Mouse (Mus musculus) Muller cell, postnatal 12 days (primary cell): ENCODE results near the gene Tacr1.
"Not testable (repeated sequence)": the region's sequence is repeated elsewhere in the genome, so short reads cannot be mapped to it uniquely, and the experiment has no call there.

ENCODE experiments used
- DNase-seq: peaks from one replicate; pipeline ENCODE4 v3.0.0-alpha.2; 2015; ENCODE audit errors: inconsistent ontology term

Tacr1 gene

DNA sequence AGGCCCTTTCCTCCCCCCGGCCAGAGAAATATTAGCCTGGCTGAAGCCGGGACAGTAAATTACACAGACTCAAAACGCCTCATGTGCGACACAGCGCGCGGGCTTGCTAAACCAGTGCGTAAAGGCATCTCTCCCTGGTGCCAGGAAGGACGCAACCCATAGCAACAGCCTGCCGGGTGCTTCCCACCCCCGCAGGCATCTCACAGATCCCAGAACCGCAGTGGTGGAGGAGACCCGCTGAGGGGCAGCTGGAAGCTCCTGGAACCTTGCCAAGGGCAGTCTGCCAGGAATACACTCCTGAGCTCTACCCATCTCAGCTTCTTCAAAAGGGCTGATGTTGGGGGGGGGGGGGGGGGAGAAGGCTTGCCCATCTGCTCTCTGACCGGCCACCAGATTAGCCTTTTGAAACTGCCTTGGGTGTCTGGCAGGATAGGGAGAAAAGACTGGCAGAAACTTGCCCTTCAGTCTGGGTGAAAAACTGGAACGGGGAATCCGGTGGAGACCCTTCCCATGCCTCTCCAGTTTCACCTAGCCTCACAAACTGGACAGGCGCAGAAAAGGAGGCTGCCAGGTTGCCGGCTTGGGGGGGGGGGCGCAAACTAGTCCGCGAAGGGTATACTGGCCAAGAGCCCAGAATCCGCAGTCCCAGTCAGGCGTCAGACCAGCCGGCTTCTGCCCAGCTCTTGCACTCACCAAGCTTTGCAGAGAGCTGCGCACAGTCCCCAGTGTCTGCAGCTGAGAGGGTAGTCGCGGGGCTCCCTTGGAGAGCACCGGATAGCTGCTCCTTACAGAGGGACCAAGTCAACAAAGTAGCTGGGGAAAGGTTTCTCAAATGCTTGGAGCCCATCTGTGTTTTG is at the start of gene Tacr1:
Gene Tacr1, plus strand, starts transcription at position 740 of the 857 bp plus-strand sequence.
- peak; percentile 89 for DNase-seq

DNA sequence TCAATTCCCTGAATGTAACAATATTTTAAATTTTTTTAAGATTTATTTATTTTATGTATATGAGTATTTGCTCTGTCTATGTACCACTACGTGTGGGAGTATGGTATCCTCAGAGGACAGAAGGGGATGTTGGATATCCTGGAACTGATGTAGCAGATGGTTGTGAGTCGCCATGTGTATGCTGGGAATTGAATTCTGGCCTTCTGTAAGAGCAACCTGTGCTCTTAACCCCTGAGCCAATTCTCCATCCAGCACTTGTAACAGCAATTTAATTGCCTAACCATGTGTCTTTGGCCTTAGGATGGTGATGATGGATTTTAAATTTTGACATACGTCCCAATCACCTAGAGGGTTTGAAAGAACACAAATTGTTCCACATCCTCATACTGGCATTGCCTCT is 26.0 kb upstream of the Tacr1 start:
- DNase-seq, result no peak

DNA sequence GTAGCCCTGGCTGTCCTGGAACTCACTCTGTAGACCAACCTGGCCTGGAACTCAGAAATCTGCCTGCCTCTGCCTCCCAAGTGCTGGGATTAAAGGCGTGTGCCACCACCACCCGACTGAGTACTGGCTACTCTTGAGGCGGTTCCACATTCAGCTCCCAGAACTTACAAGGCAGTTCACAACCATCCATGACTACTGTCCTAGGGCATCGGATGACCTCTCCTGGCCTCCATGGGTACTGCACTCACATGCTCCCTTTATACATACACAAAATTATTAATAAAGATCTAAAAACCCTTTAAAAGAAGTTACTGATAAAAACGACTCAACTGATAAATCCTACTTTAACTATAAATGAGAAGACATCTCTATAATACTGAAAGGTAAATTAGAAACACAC is 18.6 kb upstream of the Tacr1 start:
- no peak for DNase-seq

DNA sequence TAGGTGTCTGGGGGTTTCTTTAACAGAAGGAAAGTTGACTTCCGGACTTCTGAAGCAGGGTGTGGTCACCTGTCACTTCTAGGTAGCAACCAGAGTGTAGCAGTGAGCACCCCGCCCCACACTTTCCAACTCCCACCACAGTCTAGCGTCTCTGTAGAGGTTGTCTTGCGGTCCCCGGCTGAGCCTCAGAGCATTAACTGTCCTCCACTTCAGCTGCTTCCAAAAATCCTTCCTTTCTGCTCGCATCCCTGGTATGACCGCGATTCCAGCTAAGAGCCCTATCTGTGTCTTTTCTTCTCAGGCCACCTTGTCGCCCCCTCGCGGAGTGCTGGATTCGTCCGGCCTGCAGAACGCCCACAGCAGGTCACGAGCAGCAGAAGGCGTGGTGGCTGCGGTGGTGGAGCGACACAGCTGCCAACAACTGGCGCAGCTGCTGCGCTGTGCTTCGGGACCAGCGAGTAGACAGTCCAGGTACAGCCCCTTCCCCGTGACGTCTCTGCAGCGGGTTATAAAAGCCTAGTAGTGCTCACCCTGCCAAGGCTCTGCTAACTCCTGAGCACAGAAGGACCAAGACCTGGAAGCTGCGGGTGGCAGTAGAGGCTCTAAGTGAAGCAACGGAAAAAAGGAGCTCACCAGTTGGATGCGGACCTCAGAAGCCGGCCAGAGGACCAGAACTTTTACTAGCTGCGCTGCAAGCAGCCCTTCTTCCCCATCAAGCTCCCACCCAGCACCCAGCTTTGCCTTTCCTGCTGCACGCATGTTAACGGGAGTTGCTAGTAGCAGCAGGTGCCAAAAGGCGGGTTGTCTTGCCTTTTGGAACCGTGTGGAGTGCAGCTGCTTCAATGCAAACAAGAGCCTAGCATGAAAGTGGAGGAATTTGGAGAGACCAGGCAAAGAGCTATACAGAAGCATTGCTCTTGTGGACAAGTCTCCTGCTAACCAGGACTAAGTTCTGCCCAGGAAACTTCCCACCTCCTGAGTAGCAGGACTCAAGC is 664 bp downstream of the Tacr1 start:
- DNase-seq, result peak; percentile 55

DNA sequence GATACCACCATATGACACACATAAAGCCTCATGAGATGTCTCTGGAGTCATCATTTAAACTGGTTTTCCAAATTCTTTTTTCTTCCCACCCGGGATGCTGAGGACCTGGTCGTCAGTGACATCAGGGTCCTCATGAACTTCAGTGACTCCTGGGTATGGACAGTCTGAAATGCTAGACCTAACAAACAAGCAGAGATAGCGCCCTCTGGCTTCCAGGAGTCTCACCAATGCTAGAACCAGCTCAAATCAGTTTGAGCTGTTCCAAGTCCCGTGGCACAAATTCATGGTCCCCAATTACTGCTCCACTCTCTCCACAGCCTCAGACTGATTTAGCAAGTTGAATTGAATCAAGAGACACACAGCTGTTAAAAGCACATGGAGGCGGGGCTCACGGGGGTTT is 16.2 kb downstream of the Tacr1 start:
- no peak for DNase-seq

DNA sequence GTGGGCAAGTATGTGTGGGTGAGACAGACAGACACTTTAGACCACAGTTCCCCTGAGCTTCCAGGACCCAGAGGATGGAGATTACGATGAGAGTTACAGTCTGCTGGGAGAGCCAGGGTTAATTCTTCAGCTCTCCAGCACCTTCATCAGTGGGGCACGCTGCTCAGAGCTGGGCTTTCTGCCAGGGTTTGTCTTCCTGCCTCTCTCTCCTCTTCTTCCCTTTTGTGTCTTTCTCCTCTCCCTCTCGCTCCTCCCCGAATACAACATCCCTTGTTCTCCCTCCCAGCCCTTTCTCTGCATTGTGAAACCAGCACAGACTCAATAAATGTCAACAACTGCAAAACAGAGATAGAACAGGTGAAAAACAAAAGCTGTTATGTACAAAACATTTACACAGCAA is 18.1 kb downstream of the Tacr1 start:
- DNase-seq, result peak; percentile 41

DNA sequence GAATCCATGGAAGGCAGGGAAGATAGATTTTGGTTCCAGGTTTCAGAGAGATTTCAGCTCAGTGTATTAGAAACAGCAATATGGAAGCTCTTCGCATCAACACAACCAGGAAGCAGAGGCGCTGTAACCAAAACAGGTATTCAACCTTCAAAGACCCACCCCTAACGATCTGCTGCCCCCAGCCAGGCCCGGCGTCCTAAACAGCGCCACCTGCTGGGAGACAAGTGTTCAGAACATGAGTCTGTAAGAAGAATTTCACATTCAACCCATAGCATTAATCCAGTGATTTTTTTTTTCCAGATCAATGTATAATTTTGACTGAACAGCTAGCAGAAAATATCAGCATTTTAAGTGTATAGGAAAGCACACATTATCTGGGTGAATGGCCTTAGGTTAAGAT is 26.8 kb downstream of the Tacr1 start:
- DNase-seq, result no peak

DNA sequence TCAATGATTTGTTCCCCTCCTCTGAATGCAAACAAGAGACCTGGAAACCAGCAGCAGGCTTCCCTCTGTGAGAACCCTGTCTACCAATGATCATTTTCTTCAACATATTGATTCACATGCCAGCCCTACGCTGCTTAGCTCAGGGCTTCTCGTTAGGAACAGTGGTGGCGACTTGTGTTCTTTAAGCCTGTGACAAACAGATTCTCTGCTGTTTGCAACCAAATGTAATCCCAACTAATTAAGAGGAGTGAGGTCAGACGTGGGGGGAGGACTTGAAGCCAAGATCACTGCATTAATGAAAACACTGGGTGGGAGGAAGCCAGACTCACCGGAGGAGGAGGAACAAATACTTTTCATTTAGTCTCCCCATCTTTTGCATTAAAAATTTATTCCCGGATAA is 27.6 kb downstream of the Tacr1 start:
- DNase-seq, result no peak

DNA sequence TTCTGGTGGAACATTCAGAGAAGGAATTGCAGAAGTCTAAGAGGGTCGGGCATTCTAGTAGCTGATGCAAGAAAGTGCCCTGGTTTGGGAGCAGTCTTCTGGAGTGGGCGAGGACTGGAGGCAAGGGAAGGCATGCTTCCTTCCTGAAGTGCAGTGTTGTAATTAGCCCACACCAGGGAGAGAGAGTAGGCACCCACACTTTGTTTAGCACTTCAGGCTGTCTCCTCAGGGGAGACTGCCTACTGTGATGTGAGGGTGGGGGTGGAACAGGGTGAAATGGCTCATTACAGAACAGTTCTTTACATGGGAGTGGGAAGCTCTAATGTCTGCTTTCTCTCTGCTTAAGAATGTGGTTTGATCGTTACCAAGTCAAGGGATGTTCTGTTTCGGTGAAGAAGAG is 35.0 kb downstream of the Tacr1 start:
- DNase-seq, result no peak

DNA sequence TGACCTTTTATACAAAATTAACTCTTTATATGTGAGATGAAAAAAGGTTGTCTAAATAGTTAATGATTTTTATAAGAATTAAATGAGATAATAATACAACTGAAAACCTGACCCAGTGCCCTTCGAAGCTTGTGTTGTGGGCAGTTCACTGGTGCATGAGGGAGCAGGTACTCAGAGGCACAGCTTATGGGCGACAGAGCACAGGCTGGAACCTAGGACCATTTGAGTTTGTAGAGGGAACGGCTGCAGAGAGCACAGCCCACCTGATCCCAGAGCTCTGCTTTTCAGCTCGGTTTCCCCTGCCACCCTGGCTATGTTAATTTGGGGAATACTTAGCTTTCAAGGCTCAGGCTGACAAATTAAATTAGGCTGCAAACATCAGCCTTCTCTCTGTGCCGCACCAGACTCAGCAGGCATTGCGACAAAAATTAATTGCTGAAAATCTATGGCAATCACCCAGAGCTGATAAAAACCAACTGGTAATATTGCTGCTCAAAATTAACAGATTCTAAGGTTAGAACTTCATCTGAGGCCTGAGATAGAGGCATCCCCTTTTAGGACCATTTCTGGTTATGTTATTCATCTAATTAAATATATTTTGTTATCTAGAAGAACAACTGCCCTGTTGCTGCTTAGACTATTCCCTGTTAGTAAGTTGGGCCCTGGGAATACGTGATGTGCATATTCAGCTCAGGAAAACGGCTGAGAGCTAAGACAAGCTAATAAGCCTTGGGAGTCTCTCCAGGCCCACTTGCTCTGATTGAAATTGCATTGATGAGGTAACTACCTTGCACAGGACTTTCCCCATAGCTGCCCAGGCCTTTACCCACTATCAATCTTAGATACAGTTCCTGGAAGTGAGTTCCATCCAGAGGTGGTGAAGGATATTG is 50.3 kb downstream of the Tacr1 start:
- DNase-seq, result not testable (repeated sequence)

DNA sequence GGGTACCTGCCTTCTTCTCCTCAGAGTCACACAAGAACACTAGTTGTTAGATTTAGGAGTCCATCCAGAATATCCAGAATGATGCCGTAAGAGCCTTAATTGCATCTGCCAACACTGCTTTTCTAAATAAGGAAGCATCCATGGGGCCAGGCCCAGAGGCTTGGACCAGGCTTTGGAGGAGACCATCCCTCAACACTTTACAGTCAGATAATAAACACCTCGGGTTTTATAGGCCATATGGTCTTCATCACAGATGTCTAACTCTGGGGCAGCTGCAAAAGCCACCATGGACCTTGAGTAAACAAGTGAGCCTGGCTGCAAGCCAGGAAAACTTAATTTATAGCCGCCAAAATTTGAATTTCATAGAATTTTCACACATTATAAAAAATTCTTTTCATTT is 53.1 kb downstream of the Tacr1 start:
- no peak for DNase-seq

DNA sequence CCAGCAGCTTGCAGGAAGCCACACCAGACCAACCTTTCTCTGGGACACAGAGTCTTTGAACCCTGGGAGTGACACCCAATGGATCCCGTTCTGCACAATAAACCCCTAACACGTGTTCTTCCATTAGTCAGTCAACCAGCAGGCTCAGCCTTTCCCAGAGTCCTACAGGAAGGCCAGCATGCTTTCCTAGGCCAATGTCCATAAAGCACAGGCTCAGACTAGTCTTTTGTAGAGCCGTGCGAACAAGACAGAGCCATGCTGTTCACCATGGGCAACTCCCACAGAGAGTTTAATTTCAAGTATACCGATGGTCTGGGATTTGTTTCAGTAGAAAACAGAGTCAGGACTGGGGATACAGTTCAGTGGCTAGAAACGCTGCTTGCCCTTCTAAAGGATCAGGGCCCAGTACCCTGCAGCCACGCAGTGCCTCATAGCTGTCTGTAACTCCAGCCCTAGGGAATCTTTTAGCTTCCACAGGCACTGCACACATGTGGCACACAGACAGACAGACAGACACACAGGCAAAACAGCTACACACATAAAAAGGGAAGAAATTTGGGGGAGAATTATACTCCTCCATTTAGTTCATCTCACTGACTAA is 55.1 kb downstream of the Tacr1 start:
- DNase-seq, result no peak

DNA sequence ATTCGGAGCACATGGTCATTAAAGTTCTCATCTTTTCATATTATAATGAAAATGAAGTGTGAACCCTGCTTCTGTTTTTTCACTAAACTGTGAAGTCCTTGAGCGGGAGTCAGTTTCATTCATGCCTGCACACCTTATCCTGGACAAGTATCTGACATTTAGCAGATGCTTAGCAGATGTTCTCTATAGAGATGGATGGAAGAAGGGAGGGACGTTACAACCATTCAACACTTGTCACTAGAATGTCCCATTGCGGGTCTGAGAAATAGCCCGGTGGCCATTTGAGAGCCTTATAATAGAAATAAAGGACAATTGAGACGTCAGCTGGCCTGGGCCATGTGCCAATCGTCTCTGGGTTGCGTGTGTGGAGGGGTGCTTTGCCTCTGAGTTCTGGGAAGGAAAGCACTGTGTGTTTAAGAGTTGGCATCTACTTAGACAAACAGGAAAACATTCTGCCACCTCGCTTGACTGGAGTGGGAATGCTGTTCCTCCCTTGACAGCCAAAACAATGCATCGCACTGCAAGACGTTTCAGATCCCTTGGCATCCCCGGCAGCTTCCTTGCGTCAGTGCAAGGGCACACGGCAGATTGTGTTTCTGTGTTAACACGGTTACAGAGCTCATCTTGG is 56.7 kb downstream of the Tacr1 start:
- DNase-seq, result peak; percentile 26

DNA sequence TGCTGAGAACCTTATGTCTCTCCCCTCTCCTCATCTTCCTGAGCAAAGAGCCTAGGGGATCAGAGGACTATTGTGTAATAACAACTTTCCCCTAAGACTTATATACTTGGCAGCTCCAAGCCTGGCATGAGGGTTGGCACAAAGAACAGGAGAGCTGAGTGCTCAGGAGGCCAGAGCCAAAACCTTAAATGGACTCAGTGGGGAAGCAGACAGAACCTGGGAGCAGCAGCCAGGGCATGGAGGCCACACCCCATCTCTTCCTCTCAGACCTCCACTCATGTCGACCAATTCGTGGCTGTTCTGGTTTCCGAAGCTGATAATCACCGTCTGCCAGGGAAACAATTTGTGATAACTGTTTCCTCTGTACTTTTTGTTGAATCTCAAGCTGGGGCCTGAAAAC is 61.0 kb downstream of the Tacr1 start:
- DNase-seq, result no peak

DNA sequence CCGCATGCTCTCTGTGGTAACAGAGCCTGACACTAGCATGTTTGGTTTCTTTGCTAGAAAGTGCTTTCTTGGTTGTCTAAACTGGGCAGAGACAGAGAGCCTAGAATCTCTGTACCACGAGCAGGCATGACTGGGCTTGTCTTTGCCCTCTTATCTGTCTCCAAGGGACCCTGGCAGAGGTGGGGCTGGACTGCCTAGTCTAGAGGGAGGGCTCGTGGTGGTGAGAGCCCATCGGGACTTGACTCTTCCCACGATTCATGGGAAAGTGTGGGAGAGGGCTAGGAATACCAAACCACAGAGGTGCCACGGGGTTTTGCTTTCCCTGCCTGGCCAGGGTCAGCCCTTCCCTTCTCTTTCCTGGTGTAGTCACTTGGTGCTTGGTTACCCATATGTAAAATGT is 72.3 kb downstream of the Tacr1 start:
- DNase-seq, result no peak

DNA sequence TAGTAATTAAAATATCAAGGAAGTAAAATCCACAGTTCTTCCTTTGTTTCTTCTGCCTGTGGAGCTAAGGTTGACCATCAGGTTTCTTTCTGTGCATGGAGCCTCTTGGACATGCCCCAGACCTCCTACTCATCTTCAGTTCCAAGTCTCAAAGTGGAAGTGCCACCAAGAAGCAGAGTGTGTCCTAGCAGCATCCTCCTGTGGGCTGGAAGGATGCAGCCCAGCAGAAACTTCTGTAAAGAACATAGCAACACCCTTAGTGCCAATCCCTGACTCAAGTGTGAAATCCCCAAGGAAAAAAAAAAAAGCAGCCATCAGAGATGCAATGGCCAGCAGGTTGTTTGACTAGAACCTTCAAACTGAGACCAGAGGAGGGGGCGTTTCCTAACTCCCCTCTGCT is 81.7 kb downstream of the Tacr1 start:
- no peak for DNase-seq

DNA sequence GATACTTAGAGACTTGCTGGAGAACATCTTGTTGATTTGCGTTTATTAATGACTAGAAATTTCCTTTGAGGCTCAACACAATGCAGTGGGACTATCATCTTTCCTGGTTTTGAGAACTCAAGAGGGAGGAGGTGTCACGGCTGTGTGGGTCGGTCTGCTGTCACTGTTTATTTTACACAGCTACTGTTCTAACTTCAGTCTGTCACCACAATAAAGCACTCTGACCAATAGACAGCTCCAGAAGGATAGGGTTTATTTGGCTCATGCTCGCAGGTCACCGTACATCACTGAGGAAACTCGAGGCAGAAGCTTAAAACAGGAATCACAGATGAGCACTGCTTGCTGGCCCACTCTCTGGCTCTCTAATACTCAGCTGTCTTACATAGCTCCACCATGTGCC is 92.3 kb downstream of the Tacr1 start:
- DNase-seq, result no peak

DNA sequence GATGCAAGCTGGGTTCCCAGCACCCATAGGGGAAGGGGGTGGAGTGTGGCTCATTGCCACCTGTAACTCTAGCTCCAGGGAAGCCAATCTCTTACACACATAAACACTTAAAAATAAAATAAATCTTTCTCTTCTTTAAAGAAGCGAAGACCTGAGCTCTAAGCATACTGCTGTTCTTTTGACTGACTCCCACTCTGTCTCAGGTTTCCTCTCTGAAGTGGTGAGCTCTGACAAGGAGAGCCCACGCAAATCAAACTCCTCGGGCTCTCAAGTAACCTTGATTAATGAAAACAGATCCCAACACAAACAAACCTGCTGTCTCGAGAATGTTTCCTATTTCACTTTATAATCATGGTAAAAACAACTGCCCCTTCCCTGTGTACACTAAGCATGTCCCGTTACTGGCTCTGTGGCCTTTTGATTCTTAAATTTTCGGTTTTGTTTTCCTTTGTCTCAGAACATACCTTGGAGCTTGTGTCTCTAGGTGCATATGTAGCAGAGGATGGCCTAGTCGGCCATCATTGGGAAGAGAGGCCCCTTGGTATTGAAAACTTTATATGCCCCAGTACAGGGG is 108.8 kb downstream of the Tacr1 start:
- no peak for DNase-seq

DNA sequence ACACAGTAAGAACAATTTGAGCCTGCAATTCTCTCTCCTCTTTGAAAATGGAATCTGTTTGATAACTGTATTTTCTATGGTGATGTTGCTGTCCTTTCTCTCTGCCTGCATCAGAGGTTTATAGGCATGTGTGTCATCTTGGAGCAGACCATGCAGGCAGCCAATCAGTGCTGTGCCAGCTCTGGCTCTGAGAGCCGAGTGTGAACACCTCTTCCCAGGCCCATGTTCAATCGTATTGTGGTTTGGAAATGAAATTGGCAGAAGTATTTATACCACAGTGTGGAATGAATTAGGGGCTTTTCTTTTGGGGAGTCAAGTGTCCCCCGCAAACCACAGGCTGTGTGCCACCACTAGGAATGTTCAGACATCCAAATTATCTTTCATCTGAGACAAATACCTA is 117.5 kb downstream of the Tacr1 start:
- DNase-seq, result peak; percentile 58

DNA sequence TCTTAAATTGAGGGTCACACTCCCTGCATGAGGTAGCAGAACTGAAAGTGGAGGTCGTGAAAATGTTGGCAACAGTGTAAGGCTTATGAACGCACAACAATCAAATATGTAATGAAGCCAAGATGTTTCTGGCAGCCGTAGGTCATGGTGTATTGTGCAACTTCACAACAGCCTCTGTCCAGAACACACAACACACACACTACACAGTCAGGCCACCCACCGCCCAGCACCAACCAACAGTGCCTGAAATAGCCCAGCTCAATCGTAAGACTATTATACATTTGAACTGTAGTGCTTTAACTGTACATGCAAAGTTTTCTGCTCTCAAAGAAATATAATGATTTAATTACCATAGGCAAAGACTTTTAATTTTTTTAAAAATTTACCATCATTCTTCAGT is 120.4 kb downstream of the Tacr1 start:
- no peak for DNase-seq
